Mouse (Mus musculus) heart, postnatal 0 days (tissue): ENCODE measurements around the gene Cd8a.

ENCODE experiments used
- CTCF ChIP-seq: IDR thresholded peaks from 2 replicates; pipeline ENCODE4 v1.5.1; 2016; ENCODE audit warnings: antibody characterized with exemption, control low read depth, low read depth
- EP300 ChIP-seq: IDR thresholded peaks from 2 replicates; pipeline ENCODE4 v1.6.1; 2016; ENCODE audit warnings: antibody characterized with exemption, low read depth

DNA sequence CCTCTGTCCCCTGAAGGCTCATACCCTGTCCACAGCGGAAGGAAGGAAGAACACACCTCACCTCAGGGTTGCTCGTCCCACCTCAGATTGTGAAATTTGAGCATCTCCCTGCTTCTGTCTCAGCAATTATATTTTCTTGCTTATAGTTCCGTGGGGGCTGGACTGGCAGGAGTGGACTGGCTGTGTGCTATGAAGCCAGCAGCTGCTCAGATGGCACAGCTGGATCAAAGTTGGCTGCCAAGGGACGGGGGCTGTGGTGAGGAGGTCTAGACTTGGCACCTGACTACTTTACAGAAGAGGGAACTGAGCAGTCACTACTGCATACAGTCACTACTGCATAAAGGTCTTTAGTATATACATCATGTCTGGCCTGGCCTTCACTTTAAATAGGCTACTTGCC, 33.9 kb upstream of the Cd8a start:
- no peak for TF ChIP-seq CTCF
- TF ChIP-seq EP300, result no peak
